Mouse (Mus musculus) embryonic stem cell, embryonic (primary cell): ENCODE data around the gene Myo5a.

Source experiments
- CTCF ChIA-PET, 4 experiments: fragments of 300-600 bp in 2 of 4; fragments of 350-600 bp in 2 of 4; sonication (Branson Sonifier 250); formaldehyde crosslinking; loops; one replicate each; lab custom pipeline; 2022; ENCODE audit warnings: inconsistent platforms in 2 of 4; lab: Charles Lee
- POLR2A ChIA-PET, 4 experiments: fragments of 300-600 bp in 2 of 4; fragments of 350-600 bp in 2 of 4; sonication (Branson Sonifier 250); formaldehyde crosslinking; loops; one replicate each; lab custom pipeline; 2022; ENCODE audit warnings: antibody characterized with exemption in 4 of 4, inconsistent platforms in 1 of 4; lab: Charles Lee

Myo5a gene

GRCm38 (mm10) chr9:75219942-75220341, 149.1 kb downstream of the Myo5a start:
- CTCF ChIA-PET, result interaction anchor here in 2 of 4 experiments (0.8 to 0.9 kb wide), 2 partner anchors 14 to 24 kb away, joined by 3 read pairs; no protein-coding TSS in a partner anchor
- POLR2A ChIA-PET, result interaction anchor here in 2 of 4 experiments (0.6 to 3.4 kb wide), 5 partner anchors 12 to 169 kb away, joined by 3 to 25 read pairs (median 4); partner anchors contain the start of gene Myo5c (in 2 of the 2)

GRCm38 (mm10) chr9:75221420-75222287, 150.8 kb downstream of the Myo5a start:
- ChIA-PET POLR2A (interaction anchor here (0.6 to 3.4 kb wide), 14 partner anchors 9 to 922 kb away, joined by 3 to 25 read pairs (median 4); partner anchors contain the start of gene Myo5c (in 3 of the 4)), CTCF (interaction anchor here in 3 of 4 experiments (0.5 to 1.2 kb wide), 6 partner anchors 12 to 90 kb away, joined by 3 to 8 read pairs (median 3); no protein-coding TSS in a partner anchor)

GRCm38 (mm10) chr9:75231841-75232746, 161.3 kb downstream of the Myo5a start, which contains the start of gene Myo5c:
Gene Myo5c, plus strand, starts transcription at chr9:75232020.
- ChIA-PET CTCF (interaction anchor here (0.7 to 2.0 kb wide), 13 partner anchors 11 to 1175 kb away, joined by 3 to 9 read pairs (median 3); no protein-coding TSS in a partner anchor), POLR2A (interaction anchor here in 3 of 4 experiments (0.6 to 3.7 kb wide), 29 partner anchors 8 to 364 kb away, joined by 3 to 22 read pairs (median 4); partner anchors contain the start of genes Arpp19 (in 1 of the 3) and Mapk6 (in 1 of the 3))

GRCm38 (mm10) chr9:75232860-75233259, 162.0 kb downstream of the Myo5a start:
- ChIA-PET POLR2A (interaction anchor here in 2 of 4 experiments (0.6 to 3.7 kb wide), 16 partner anchors 9 to 230 kb away, joined by 3 to 22 read pairs (median 4); no protein-coding TSS in a partner anchor), CTCF (interaction anchor here in 3 of 4 experiments (0.7 to 2.0 kb wide), 7 partner anchors 11 to 597 kb away, joined by 3 to 9 read pairs (median 4); no protein-coding TSS in a partner anchor)

GRCm38 (mm10) chr9:75234271-75234741, 163.5 kb downstream of the Myo5a start:
- POLR2A ChIA-PET, result interaction anchor here in 2 of 4 experiments (0.9 to 4.0 kb wide), 4 partner anchors 10 to 36 kb away, joined by 3 to 25 read pairs (median 3); no protein-coding TSS in a partner anchor
- CTCF ChIA-PET, result interaction anchor here in 2 of 4 experiments (0.6 to 1.2 kb wide), 4 partner anchors 11 to 24 kb away, joined by 3 to 11 read pairs (median 4); no protein-coding TSS in a partner anchor

GRCm38 (mm10) chr9:75234983-75235627, 164.3 kb downstream of the Myo5a start:
- ChIA-PET POLR2A (interaction anchor here in 2 of 4 experiments (0.6 to 4.0 kb wide), 5 partner anchors 14 to 138 kb away, joined by 3 to 25 read pairs (median 3); no protein-coding TSS in a partner anchor), CTCF (interaction anchor here in 2 of 4 experiments (0.5 to 1.2 kb wide), 4 partner anchors 13 to 302 kb away, joined by 3 to 4 read pairs (median 3); no protein-coding TSS in a partner anchor)

- POLR2A ChIA-PET, result interaction anchor here in 2 of 4 experiments (1.2 to 4.0 kb wide), 9 partner anchors 14 to 68 kb away, joined by 3 to 25 read pairs (median 3); no protein-coding TSS in a partner anchor
- CTCF ChIA-PET, result interaction anchor here in 1 of 4 experiments (1.2 to 1.7 kb wide), 2 partner anchors 14 to 186 kb away, joined by 3 to 4 read pairs; no protein-coding TSS in a partner anchor
Measured at GRCm38 (mm10) chr9:75235696-75236095, 164.9 kb downstream of the Myo5a start.

- ChIA-PET CTCF (interaction anchor here in 1 of 4 experiments (0.9 to 1.7 kb wide), 2 partner anchors 15 to 187 kb away, joined by 4 read pairs; no protein-coding TSS in a partner anchor), POLR2A (interaction anchor here in 2 of 4 experiments (0.8 to 4.0 kb wide), 12 partner anchors 10 to 328 kb away, joined by 3 to 25 read pairs (median 4); partner anchors contain the start of gene Mapk6 (in 1 of the 2))
Measured at GRCm38 (mm10) chr9:75236416-75237308, 165.8 kb downstream of the Myo5a start.

- CTCF ChIA-PET, result no interaction called here
- POLR2A ChIA-PET, result interaction anchor here in 2 of 4 experiments (1.2 to 1.4 kb wide), 2 partner anchors 23 to 172 kb away, joined by 5 to 6 read pairs; partner anchors contain the start of gene Mapk6 (in 1 of the 2)
Measured at GRCm38 (mm10) chr9:75238179-75238578, 167.4 kb downstream of the Myo5a start.

GRCm38 (mm10) chr9:75243052-75243451, 172.2 kb downstream of the Myo5a start:
- ChIA-PET CTCF (interaction anchor here in 2 of 4 experiments (1.1 to 2.1 kb wide), 5 partner anchors 11 to 33 kb away, joined by 3 to 15 read pairs (median 8); partner anchors contain the start of gene Myo5c (in 2 of the 2)), POLR2A (interaction anchor here in 1 of 4 experiments (0.6 to 0.9 kb wide), 2 partner anchors 11 to 84 kb away, joined by 3 read pairs; no protein-coding TSS in a partner anchor)

GRCm38 (mm10) chr9:75243730-75244406, 173.1 kb downstream of the Myo5a start:
- ChIA-PET CTCF (interaction anchor here (0.5 to 2.1 kb wide), 16 partner anchors 10 to 440 kb away, joined by 3 to 15 read pairs (median 3); partner anchors contain the start of gene Myo5c (in 2 of the 4)), POLR2A (interaction anchor here in 3 of 4 experiments (0.8 to 1.3 kb wide), 6 partner anchors 10 to 16 kb away, joined by 3 to 4 read pairs (median 3); partner anchors contain the start of gene Myo5c (in 2 of the 3))

- CTCF ChIA-PET, result interaction anchor here (0.6 to 2.1 kb wide), 12 partner anchors 9 to 211 kb away, joined by 3 to 15 read pairs (median 3); partner anchors contain the start of gene Myo5c (in 1 of the 4)
- POLR2A ChIA-PET, result interaction anchor here in 3 of 4 experiments (0.8 to 1.3 kb wide), 5 partner anchors 11 to 16 kb away, joined by 3 to 4 read pairs (median 3); partner anchors contain the start of gene Myo5c (in 2 of the 3)
Measured at GRCm38 (mm10) chr9:75244527-75244926, 173.7 kb downstream of the Myo5a start.

- POLR2A ChIA-PET, result no interaction called here
Measured at GRCm38 (mm10) chr9:75246080-75246930, 175.5 kb downstream of the Myo5a start.

More at GRCm38 (mm10) chr9:75246080-75246930, 175.5 kb downstream of the Myo5a start:
- CTCF ChIA-PET, result no interaction called here
